Mouse (Mus musculus): ENCODE results near the gene Nr1h2. TPM values are rescaled to one million over a fixed set of nuclear protein-coding genes. Genes with fewer than 3 reads are reported as not detected.
A peak's percentile ranks its signal among the peaks of the same experiment; 100 is the strongest.

Gene Nr1h2
- polyA plus RNA-seq, 2 experiments = 63.8 to 88.9 TPM

GRCm38 (mm10) chr7:44551301-44551700 lies 2.5 kb downstream of the Nr1h2 start:
- WGBS = 94% methylated on average over 18 of the region's 21 CpGs
- ATAC-seq (ENCODE audit: low FRiP score, low read depth) = no peak

GRCm38 (mm10) chr7:44550409-44550678 lies 3.4 kb downstream of the Nr1h2 start:
- H3K9me3 ChIP-seq (ENCODE audit: control insufficient read depth, low read length) = no peaks in the 10 kb centered on the region
- H3K27ac ChIP-seq (replicated peaks; ENCODE audit: low read depth, low read length) = no peak overlapping the region
- no peak for ATAC-seq (ENCODE audit: low FRiP score, low read depth)
- no peak overlapping the region for H3K4me2 ChIP-seq (replicated peaks; ENCODE audit: low read depth, low read length, severe bottlenecking)
- no peak overlapping the region for H3K4me3 ChIP-seq (replicated peaks; ENCODE audit: low read length)
- no peak for TF ChIP-seq POLR2A (IDR thresholded peaks at IDR 0.05; ENCODE audit: borderline replicate concordance, extremely low read depth, insufficient read depth, insufficient read length)
- no peaks in the 10 kb centered on the region for H3K27me3 ChIP-seq (ENCODE audit: control insufficient read depth, insufficient read depth, low read length)
- peaks cover 29% of the 10 kb centered on the region for H3K36me3 ChIP-seq (ENCODE audit: control insufficient read depth, insufficient read depth, low read length)
- no peak for DNase-seq (ENCODE audit: low spot score)
- peaks cover 12% of the 10 kb centered on the region for H3K4me1 ChIP-seq (ENCODE audit: control insufficient read depth, insufficient read depth, low read length)
- no peak overlapping the region for H3K9ac ChIP-seq (ENCODE audit: low read depth, low read length, severe bottlenecking)
- 92% methylated on average over 12 of the region's 12 CpGs for WGBS

More at GRCm38 (mm10) chr7:44551301-44551700, 2.5 kb downstream of the Nr1h2 start:
- no peak for TF ChIP-seq POLR2A (IDR thresholded peaks at IDR 0.05; ENCODE audit: borderline replicate concordance, extremely low read depth, insufficient read depth, insufficient read length)
- Histone ChIP-seq H3K4me2 (replicated peaks; ENCODE audit: low read depth, low read length, severe bottlenecking) (no peak overlapping the region), H3K9me3 (ENCODE audit: control insufficient read depth, low read length) (no peaks in the 10 kb centered on the region), H3K36me3 (ENCODE audit: control insufficient read depth, insufficient read depth, low read length) (peaks cover 27% of the 10 kb centered on the region), H3K4me3 (replicated peaks; ENCODE audit: low read length) (no peak overlapping the region), H3K27me3 (ENCODE audit: control insufficient read depth, insufficient read depth, low read length) (no peaks in the 10 kb centered on the region), H3K4me1 (ENCODE audit: control insufficient read depth, insufficient read depth, low read length) (peaks cover 12% of the 10 kb centered on the region), H3K9ac (ENCODE audit: low read depth, low read length, severe bottlenecking) (no peak overlapping the region), H3K27ac (replicated peaks; ENCODE audit: low read depth, low read length) (no peak overlapping the region)
- DNase-seq (ENCODE audit: low spot score) = no peak

GRCm38 (mm10) chr7:44549621-44550408 lies 3.9 kb downstream of the Nr1h2 start:
- Histone ChIP-seq H3K27me3 (ENCODE audit: control insufficient read depth, insufficient read depth, low read length) (no peaks in the 10 kb centered on the region), H3K4me2 (replicated peaks; ENCODE audit: low read depth, low read length, severe bottlenecking) (no peak overlapping the region), H3K4me3 (replicated peaks; ENCODE audit: low read length) (no peak overlapping the region), H3K9ac (ENCODE audit: low read depth, low read length, severe bottlenecking) (no peak overlapping the region), H3K9me3 (ENCODE audit: control insufficient read depth, low read length) (no peaks in the 10 kb centered on the region), H3K27ac (replicated peaks; ENCODE audit: low read depth, low read length) (no peak overlapping the region), H3K36me3 (ENCODE audit: control insufficient read depth, insufficient read depth, low read length) (peaks cover 29% of the 10 kb centered on the region), H3K4me1 (ENCODE audit: control insufficient read depth, insufficient read depth, low read length) (peaks cover 12% of the 10 kb centered on the region)
- no peak for DNase-seq (ENCODE audit: low spot score)
- no peak for ATAC-seq (ENCODE audit: low FRiP score, low read depth)
- TF ChIP-seq POLR2A (IDR thresholded peaks at IDR 0.05; ENCODE audit: borderline replicate concordance, extremely low read depth, insufficient read depth, insufficient read length) = no peak
- WGBS = 94% methylated on average over 23 of the region's 23 CpGs

- under 1% methylated on average over 43 of the region's 43 CpGs for WGBS
- ATAC-seq (ENCODE audit: low FRiP score, low read depth) = peak; percentile 94
- Histone ChIP-seq H3K4me1 (ENCODE audit: control insufficient read depth, insufficient read depth, low read length) (peaks cover 12% of the 10 kb centered on the region), H3K27ac (replicated peaks; ENCODE audit: low read depth, low read length) (peak within 1 kb of the TSS; percentile 56), H3K27me3 (ENCODE audit: control insufficient read depth, insufficient read depth, low read length) (no peaks in the 10 kb centered on the region), H3K4me3 (replicated peaks; ENCODE audit: low read length) (peak within 1 kb of the TSS; percentile 56), H3K36me3 (ENCODE audit: control insufficient read depth, insufficient read depth, low read length) (peaks cover 29% of the 10 kb centered on the region), H3K9me3 (ENCODE audit: control insufficient read depth, low read length) (no peaks in the 10 kb centered on the region), H3K4me2 (replicated peaks; ENCODE audit: low read depth, low read length, severe bottlenecking) (peak within 1 kb of the TSS; percentile 55), H3K9ac (ENCODE audit: low read depth, low read length, severe bottlenecking) (peak within 1 kb of the TSS; percentile 55)
- TF ChIP-seq POLR2A (IDR thresholded peaks at IDR 0.05; ENCODE audit: borderline replicate concordance, extremely low read depth, insufficient read depth, insufficient read length) = 0 out of 2 replicates have a peak, but pooled peaks have one; percentile 16
- DNase-seq (ENCODE audit: low spot score) = peak; percentile 99
Measured at GRCm38 (mm10) chr7:44548497-44549087, 5.2 kb downstream of the Nr1h2 start, which contains the start of gene Pold1. Gene Pold1, minus strand, starts transcription at chr7:44548849.

- Histone ChIP-seq H3K9me3 (ENCODE audit: control insufficient read depth, low read length) (no peaks in the 10 kb centered on the region), H3K36me3 (ENCODE audit: control insufficient read depth, insufficient read depth, low read length) (peaks cover 35% of the 10 kb centered on the region), H3K4me1 (ENCODE audit: control insufficient read depth, insufficient read depth, low read length) (peaks cover 8% of the 10 kb centered on the region), H3K9ac (ENCODE audit: low read depth, low read length, severe bottlenecking) (peak overlapping the region; percentile 55), H3K4me3 (replicated peaks; ENCODE audit: low read length) (peak overlapping the region; percentile 56), H3K27me3 (ENCODE audit: control insufficient read depth, insufficient read depth, low read length) (no peaks in the 10 kb centered on the region), H3K27ac (replicated peaks; ENCODE audit: low read depth, low read length) (no peak overlapping the region), H3K4me2 (replicated peaks; ENCODE audit: low read depth, low read length, severe bottlenecking) (peak overlapping the region; percentile 55)
- WGBS = 19% methylated on average over 5 of the region's 5 CpGs
- no peak for TF ChIP-seq POLR2A (IDR thresholded peaks at IDR 0.05; ENCODE audit: borderline replicate concordance, extremely low read depth, insufficient read depth, insufficient read length)
- ATAC-seq (ENCODE audit: low FRiP score, low read depth) (no peak), DNase-seq (ENCODE audit: low spot score) (no peak)
Measured at GRCm38 (mm10) chr7:44547725-44548124, 6.0 kb downstream of the Nr1h2 start.

Data from limb, embryonic 14.5 days (tissue).